Mouse (Mus musculus): ENCODE measurements around the gene Dcdc2b. TPM values are rescaled to one million over a fixed set of nuclear protein-coding genes. Genes with fewer than 3 reads are reported as not detected.

The Dcdc2b gene
- polyA plus RNA-seq, 1 experiment from 2014 or later, result 0.54 TPM

- peaks cover 12% of the 10 kb centered on the region for H3K36me3 ChIP-seq (replicated peaks; ENCODE audit: insufficient read depth, low read length)
- no peaks in the 10 kb centered on the region for H3K9me3 ChIP-seq (ENCODE audit: low read length)
- no peak for TF ChIP-seq EP300 (IDR thresholded peaks at IDR 0.05; ENCODE audit: low read depth)
- H3K4me2 ChIP-seq (ENCODE audit: low read depth, low read length), result no peak overlapping the region
- no peak overlapping the region for H3K9ac ChIP-seq (replicated peaks)
- ATAC-seq, result no peak
- no peak for DNase-seq
- H3K4me3 ChIP-seq (ENCODE audit: low read depth, low read length), result no peak overlapping the region
- H3K27ac ChIP-seq (ENCODE audit: low read depth), result no peak overlapping the region
- WGBS (ENCODE audit: insufficient replicate concordance), result 67% methylated on average over 1 of the region's 1 CpGs
- peaks cover 23% of the 10 kb centered on the region; the same call in 1 of the 2 replicates for H3K4me1 ChIP-seq (ENCODE audit: insufficient read depth)
- H3K27me3 ChIP-seq (ENCODE audit: insufficient read depth, low read length), result no peaks in the 10 kb centered on the region
Observed at GRCm38 (mm10) chr4:129586943-129587342, 27.1 kb downstream of the Dcdc2b start.

DNA sequence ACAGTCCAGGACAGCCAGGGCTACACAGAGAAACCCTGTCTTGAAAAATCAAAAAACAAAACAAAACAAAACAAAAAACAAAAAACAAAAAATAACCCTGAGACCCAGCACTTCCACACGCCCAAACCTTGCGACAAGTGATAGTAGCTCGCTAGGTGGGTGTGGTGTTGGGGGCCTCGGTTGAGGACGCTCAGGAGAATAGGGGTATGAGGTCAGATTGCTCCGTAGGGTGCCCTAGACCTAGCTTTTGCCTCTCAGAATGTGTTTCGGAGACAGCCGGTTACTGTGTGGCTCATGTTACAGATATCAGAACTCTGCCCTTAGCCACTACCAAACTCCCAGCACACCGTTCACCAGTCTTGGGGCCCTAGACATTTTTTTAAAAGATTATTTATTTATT, 28.3 kb downstream of the Dcdc2b start:
- peak overlapping the region; percentile 63; the same call in 1 of the 2 replicates for H3K9ac ChIP-seq (replicated peaks)
- no peak for TF ChIP-seq EP300 (IDR thresholded peaks at IDR 0.05; ENCODE audit: low read depth)
- no peak for TF ChIP-seq CTCF (IDR thresholded peaks at IDR 0.05; ENCODE audit: low read depth)
- H3K4me2 ChIP-seq (ENCODE audit: low read depth, low read length), result peak overlapping the region; percentile 72
- H3K27me3 ChIP-seq (ENCODE audit: insufficient read depth, low read length), result no peaks in the 10 kb centered on the region
- peak overlapping the region; percentile 41; the same call in 1 of the 2 replicates for H3K27ac ChIP-seq (ENCODE audit: low read depth)
- ATAC-seq, result no peak
- peaks cover 23% of the 10 kb centered on the region; the same call in 1 of the 2 replicates for H3K4me1 ChIP-seq (ENCODE audit: insufficient read depth)
- H3K36me3 ChIP-seq (replicated peaks; ENCODE audit: insufficient read depth, low read length), result no peaks in the 10 kb centered on the region; the same call in 1 of the 2 replicates
- H3K9me3 ChIP-seq (ENCODE audit: low read length), result no peaks in the 10 kb centered on the region
- no peak for DNase-seq
- WGBS (ENCODE audit: insufficient replicate concordance), result 68% methylated on average over 9 of the region's 9 CpGs
- peak overlapping the region; percentile 53 for H3K4me3 ChIP-seq (ENCODE audit: low read depth, low read length)

- H3K4me1 ChIP-seq (ENCODE audit: insufficient read depth), result peaks cover 23% of the 10 kb centered on the region
- TF ChIP-seq CTCF (IDR thresholded peaks at IDR 0.05; ENCODE audit: low read depth) (peak; percentile 90), EP300 (IDR thresholded peaks at IDR 0.05; ENCODE audit: low read depth) (no peak)
- H3K4me3 ChIP-seq (ENCODE audit: low read depth, low read length), result peak overlapping the region; percentile 53
- no peaks in the 10 kb centered on the region for H3K36me3 ChIP-seq (replicated peaks; ENCODE audit: insufficient read depth, low read length)
- H3K27me3 ChIP-seq (ENCODE audit: insufficient read depth, low read length), result no peaks in the 10 kb centered on the region
- DNase-seq, result peak; percentile 91
- peak overlapping the region; percentile 41 for H3K27ac ChIP-seq (ENCODE audit: low read depth)
- 2% methylated on average over 36 of the region's 36 CpGs for WGBS (ENCODE audit: insufficient replicate concordance)
- peak overlapping the region; percentile 72 for H3K4me2 ChIP-seq (ENCODE audit: low read depth, low read length)
- peak overlapping the region; percentile 63 for H3K9ac ChIP-seq (replicated peaks)
- no peaks in the 10 kb centered on the region for H3K9me3 ChIP-seq (ENCODE audit: low read length)
- peak; percentile 71 for ATAC-seq
Observed at GRCm38 (mm10) chr4:129584884-129585608, 29.0 kb downstream of the Dcdc2b start.

DNA sequence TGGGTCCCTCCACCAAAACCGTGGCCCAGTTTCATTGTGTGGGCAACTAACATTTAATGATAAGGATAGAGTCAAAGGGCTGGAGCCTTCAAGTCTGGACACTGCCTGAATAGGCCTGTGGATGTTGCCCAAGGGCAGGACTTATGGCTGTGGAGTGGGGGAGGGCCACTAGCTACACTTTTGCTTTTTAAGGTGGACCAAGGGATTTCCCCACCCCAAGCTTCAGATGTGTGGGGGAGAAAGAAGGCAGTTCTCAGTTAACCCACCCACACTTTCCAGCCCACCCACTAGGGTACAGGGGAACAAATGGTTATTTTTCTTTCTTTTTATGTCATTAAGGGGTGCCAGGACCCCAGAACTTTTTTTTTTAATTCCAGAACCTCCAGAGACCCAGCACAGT, 29.7 kb downstream of the Dcdc2b start:
- peak; percentile 25 for DNase-seq
- no peak for TF ChIP-seq EP300 (IDR thresholded peaks at IDR 0.05; ENCODE audit: low read depth)
- no peak for TF ChIP-seq CTCF (IDR thresholded peaks at IDR 0.05; ENCODE audit: low read depth)

DNA sequence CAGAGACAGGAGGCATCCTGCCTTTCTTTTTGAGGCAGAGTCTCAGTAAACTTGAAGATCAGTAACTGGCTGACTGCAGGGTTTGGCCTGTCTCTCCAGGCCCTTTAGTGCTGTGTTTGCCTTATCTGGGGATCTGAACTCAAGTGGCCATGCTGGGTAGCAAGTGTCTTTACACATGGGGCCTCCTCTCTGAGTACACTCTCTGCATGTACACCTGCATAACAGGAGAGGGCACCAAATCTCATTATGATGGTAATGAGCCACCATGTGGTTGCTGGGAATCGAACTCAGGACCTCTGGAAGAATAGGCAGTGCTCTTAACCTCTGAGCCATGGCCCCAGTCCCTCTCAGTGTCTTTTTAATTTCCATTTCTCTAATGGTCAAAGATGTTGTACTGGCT, 31.8 kb downstream of the Dcdc2b start:
- Histone ChIP-seq H3K9me3 (ENCODE audit: low read length) (no peaks in the 10 kb centered on the region), H3K4me3 (ENCODE audit: low read depth, low read length) (no peak overlapping the region), H3K27me3 (ENCODE audit: insufficient read depth, low read length) (no peaks in the 10 kb centered on the region), H3K9ac (replicated peaks) (no peak overlapping the region), H3K4me1 (ENCODE audit: insufficient read depth) (peaks cover 12% of the 10 kb centered on the region), H3K27ac (ENCODE audit: low read depth) (no peak overlapping the region), H3K36me3 (replicated peaks; ENCODE audit: insufficient read depth, low read length) (no peaks in the 10 kb centered on the region), H3K4me2 (ENCODE audit: low read depth, low read length) (no peak overlapping the region)
- WGBS (ENCODE audit: insufficient replicate concordance), result 76% methylated on average over 1 of the region's 1 CpGs
- no peak for DNase-seq
- ATAC-seq, result no peak
- TF ChIP-seq CTCF (IDR thresholded peaks at IDR 0.05; ENCODE audit: low read depth) (peak; percentile 20; the same call in 1 of the 2 replicates), EP300 (IDR thresholded peaks at IDR 0.05; ENCODE audit: low read depth) (no peak)

More for the DNA sequence above, 29.7 kb downstream of the Dcdc2b start:
- 62% methylated on average over 1 of the region's 1 CpGs for WGBS (ENCODE audit: insufficient replicate concordance)
- ATAC-seq, result no peak
- H3K9ac ChIP-seq (replicated peaks), result peak overlapping the region; percentile 63
- H3K36me3 ChIP-seq (replicated peaks; ENCODE audit: insufficient read depth, low read length), result no peaks in the 10 kb centered on the region
- peak overlapping the region; percentile 72 for H3K4me2 ChIP-seq (ENCODE audit: low read depth, low read length)
- H3K4me1 ChIP-seq (ENCODE audit: insufficient read depth), result peaks cover 23% of the 10 kb centered on the region
- no peaks in the 10 kb centered on the region for H3K27me3 ChIP-seq (ENCODE audit: insufficient read depth, low read length)
- no peaks in the 10 kb centered on the region for H3K9me3 ChIP-seq (ENCODE audit: low read length)
- H3K4me3 ChIP-seq (ENCODE audit: low read depth, low read length), result peak overlapping the region; percentile 53
- peak overlapping the region; percentile 41 for H3K27ac ChIP-seq (ENCODE audit: low read depth)

GRCm38 (mm10) chr4:129580347-129580746, 33.7 kb downstream of the Dcdc2b start:
- 59% methylated on average over 7 of the region's 7 CpGs for WGBS (ENCODE audit: insufficient replicate concordance)
- Histone ChIP-seq H3K4me1 (ENCODE audit: insufficient read depth) (peaks cover 9% of the 10 kb centered on the region), H3K4me2 (ENCODE audit: low read depth, low read length) (no peak overlapping the region), H3K9me3 (ENCODE audit: low read length) (no peaks in the 10 kb centered on the region), H3K27me3 (ENCODE audit: insufficient read depth, low read length) (no peaks in the 10 kb centered on the region), H3K36me3 (replicated peaks; ENCODE audit: insufficient read depth, low read length) (no peaks in the 10 kb centered on the region), H3K4me3 (ENCODE audit: low read depth, low read length) (no peak overlapping the region), H3K9ac (replicated peaks) (no peak overlapping the region), H3K27ac (ENCODE audit: low read depth) (no peak overlapping the region)
- no peak for DNase-seq
- TF ChIP-seq EP300 (IDR thresholded peaks at IDR 0.05; ENCODE audit: low read depth), result no peak
- TF ChIP-seq CTCF (IDR thresholded peaks at IDR 0.05; ENCODE audit: low read depth), result no peak
- ATAC-seq, result no peak

All from liver, postnatal 0 days (tissue).